Mouse (Mus musculus) heart, postnatal 0 days (tissue): ENCODE measurements around the gene Pbx3. TPM values are rescaled to one million over a fixed set of nuclear protein-coding genes. Genes with fewer than 3 reads are reported as not detected.

Experiments
- ATAC-seq: fragments of 200-750 bp; cut with Nextera tagmentation; 2 replicates; pipeline ENCODE4 v1.8.0; 2017; ENCODE audit warnings: low read depth, moderate number of reproducible peaks, moderate library complexity; ENCODE audit not compliant: insufficient read depth
- DNase-seq: peaks from one replicate; pipeline ENCODE4 v3.0.0-alpha.2; 2016; ENCODE audit warnings: low spot score
- H3K27ac ChIP-seq: fragments of 300-500 bp; sonication (generic); 2 replicates; pipeline ENCODE4 v1.5.1; 2014; ENCODE audit warnings: low read depth, mild to moderate bottlenecking
- H3K27me3 ChIP-seq: fragments of 300-500 bp; sonication (generic); 2 replicates; pipeline ENCODE4 v1.6.1; 2014; ENCODE audit warnings: low read length, mixed read lengths; ENCODE audit not compliant: control insufficient read depth, insufficient read depth
- H3K36me3 ChIP-seq: fragments of 300-500 bp; sonication (generic); replicated peaks from 2 replicates; pipeline ENCODE4 v1.6.1; 2014; ENCODE audit warnings: low read length, mixed read lengths; ENCODE audit not compliant: control insufficient read depth, insufficient read depth
- H3K4me1 ChIP-seq: fragments of 300-500 bp; sonication (generic); 2 replicates; pipeline ENCODE4 v1.6.1; 2014; ENCODE audit warnings: antibody characterized with exemption; ENCODE audit not compliant: control insufficient read depth, insufficient read depth
- H3K4me2 ChIP-seq: fragments of 300-500 bp; sonication (generic); 2 replicates; pipeline ENCODE4 v1.6.1; 2014; ENCODE audit warnings: low read depth, mild to moderate bottlenecking, low read length, moderate library complexity
- H3K4me3 ChIP-seq: fragments of 300-500 bp; sonication (generic); 2 replicates; pipeline ENCODE4 v1.5.1; 2014; ENCODE audit warnings: low read depth, low read length
- H3K9ac ChIP-seq: fragments of 300-500 bp; sonication (generic); replicated peaks from 2 replicates; pipeline ENCODE4 v1.6.1; 2014; ENCODE audit warnings: low read depth, low read length, mixed read lengths
- H3K9me3 ChIP-seq: fragments of 300-500 bp; sonication (generic); replicated peaks from 2 replicates; pipeline ENCODE4 v1.6.1; 2016; ENCODE audit warnings: low read length; ENCODE audit not compliant: control insufficient read depth
- CTCF ChIP-seq: IDR thresholded peaks from 2 replicates; pipeline ENCODE4 v1.5.1; 2016; ENCODE audit warnings: antibody characterized with exemption, control low read depth, low read depth
- EP300 ChIP-seq: IDR thresholded peaks from 2 replicates; pipeline ENCODE4 v1.6.1; 2016; ENCODE audit warnings: antibody characterized with exemption, low read depth
- WGBS: fragments of 180-500 bp; shearing (Covaris S2); extraction: QIAGEN DNeasy Blood & Tissue Kit; methylation state at CpG from one replicate; pipeline ENCODE4 v1.1.7; 2014; 5-methylcytosine and 5-hydroxymethylcytosine counted together
- polyA plus RNA-seq: library from polyadenylated mRNA; unstranded; fragments of >200 nt; fragmentation: Nextera tagmentation; extraction: Ambion mirVana; gene quantifications from 2 replicates; pipeline ENCODE4 v1.2.1, GENCODE M21; 2015
- total RNA-seq: library from RNA; depleted of rRNA; stranded (reverse); fragments of >200 nt; gene quantifications from 2 replicates; pipeline ENCODE4 v1.2.3, GENCODE M21; 2014; ENCODE audit warnings: low replicate concordance

Gene Pbx3
- total and polyA plus RNA-seq, 2 experiments from 2014 or later = 11.4 to 34.3 TPM

DNA sequence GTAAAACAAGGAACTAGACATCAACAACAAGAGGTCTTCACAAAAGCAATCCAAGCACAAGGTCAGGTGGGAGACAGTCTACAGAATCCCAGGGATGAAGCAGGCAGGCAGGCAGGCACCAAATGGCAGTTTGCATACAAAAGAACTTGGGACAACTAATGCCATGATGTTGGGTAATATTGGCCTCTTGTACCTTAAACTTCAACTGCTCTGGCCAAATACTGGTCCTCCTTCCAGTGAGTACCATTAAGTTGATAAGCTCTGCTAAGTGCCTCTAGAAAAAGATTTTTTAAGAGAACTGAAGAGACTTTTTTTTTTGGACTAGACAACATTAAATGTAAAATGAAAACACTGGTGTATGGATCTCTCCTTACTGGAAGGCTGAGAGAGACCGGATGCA lies 83.2 kb downstream of the Pbx3 start:
- no peak for DNase-seq
- ATAC-seq = no peak
- TF ChIP-seq CTCF (no peak), EP300 (no peak)
- no peaks in the 10 kb centered on the region for H3K9me3 ChIP-seq
- H3K4me1 ChIP-seq = no peaks in the 10 kb centered on the region
- no peak overlapping the region for H3K4me3 ChIP-seq
- 86% methylated on average over 1 of the region's 1 CpGs for WGBS
- H3K4me2 ChIP-seq = no peak overlapping the region
- no peak overlapping the region for H3K27ac ChIP-seq
- H3K9ac ChIP-seq = no peak overlapping the region
- H3K27me3 ChIP-seq = no peaks in the 10 kb centered on the region
- no peaks in the 10 kb centered on the region for H3K36me3 ChIP-seq

DNA sequence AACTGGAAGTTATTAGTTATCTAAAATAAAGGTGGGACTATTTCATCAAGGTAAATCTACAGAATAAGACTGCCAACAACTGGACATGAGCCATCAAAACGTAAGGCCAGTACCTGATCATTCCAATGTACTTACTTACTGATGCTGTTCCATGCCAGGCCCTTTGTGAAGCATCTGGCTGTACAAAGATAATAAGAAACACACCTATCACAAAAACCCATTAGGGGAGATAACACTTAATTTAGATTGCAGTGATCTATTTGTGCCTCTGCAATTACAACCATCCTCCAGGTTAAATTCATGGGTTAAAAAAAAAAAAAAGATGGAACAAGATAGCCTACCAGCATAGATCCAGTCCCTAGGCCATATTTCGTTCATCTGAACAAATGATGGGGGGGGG lies 88.7 kb downstream of the Pbx3 start:
- Histone ChIP-seq H3K36me3 (no peaks in the 10 kb centered on the region), H3K9ac (no peak overlapping the region), H3K4me3 (no peak overlapping the region), H3K9me3 (no peaks in the 10 kb centered on the region), H3K4me1 (no peaks in the 10 kb centered on the region), H3K27ac (no peak overlapping the region), H3K4me2 (no peak overlapping the region), H3K27me3 (no peaks in the 10 kb centered on the region)
- DNase-seq (no peak), ATAC-seq (no peak)
- no peak for TF ChIP-seq CTCF
- no peak for TF ChIP-seq EP300
- WGBS = 91% methylated on average over 2 of the region's 2 CpGs

DNA sequence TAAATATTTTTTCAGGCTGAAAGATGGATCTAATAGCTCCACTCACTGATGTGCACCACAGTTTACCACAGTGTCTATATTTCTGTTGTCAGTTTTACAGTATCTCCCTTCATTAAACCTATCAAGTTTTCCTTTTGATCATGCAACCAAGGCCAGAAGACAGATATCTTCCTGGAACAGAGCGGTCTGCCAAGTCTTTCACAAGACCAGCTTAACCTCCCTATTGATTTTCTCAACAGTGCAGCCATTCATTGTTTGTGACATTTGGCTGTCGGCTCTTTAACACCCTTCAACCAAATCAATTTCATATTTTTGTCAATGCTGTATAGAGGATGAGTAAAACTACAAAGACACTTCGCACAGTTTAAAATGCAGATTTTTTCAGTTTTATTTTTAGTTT lies 91.9 kb downstream of the Pbx3 start:
- no peak overlapping the region for H3K4me3 ChIP-seq
- H3K27ac ChIP-seq = no peak overlapping the region
- TF ChIP-seq CTCF (no peak), EP300 (no peak)
- 83% methylated on average over 3 of the region's 3 CpGs for WGBS
- H3K4me2 ChIP-seq = no peak overlapping the region
- H3K36me3 ChIP-seq = no peaks in the 10 kb centered on the region
- ATAC-seq (no peak), DNase-seq (no peak)
- no peaks in the 10 kb centered on the region for H3K27me3 ChIP-seq
- H3K9ac ChIP-seq = no peak overlapping the region
- H3K9me3 ChIP-seq = no peaks in the 10 kb centered on the region
- no peaks in the 10 kb centered on the region for H3K4me1 ChIP-seq

DNA sequence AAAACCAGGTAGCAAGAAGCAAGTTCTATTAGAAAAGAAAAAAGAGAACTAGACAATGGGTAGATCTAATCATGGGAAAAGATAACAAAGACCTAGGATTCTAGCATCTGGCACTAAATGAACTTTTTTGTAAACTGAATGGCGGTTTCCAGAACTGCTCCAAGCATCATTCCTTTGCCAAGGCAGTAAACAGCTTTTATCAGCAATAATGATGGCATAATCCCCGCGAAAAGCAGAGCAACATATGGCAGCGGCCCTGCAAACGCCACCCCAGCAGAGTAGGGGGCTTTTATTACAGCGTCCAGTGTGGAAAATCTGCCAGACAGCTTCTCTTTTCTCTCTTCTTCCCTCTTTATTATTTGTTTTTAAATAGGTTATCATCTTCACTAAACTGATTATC lies 93.2 kb downstream of the Pbx3 start:
- Histone ChIP-seq H3K4me3 (no peak overlapping the region), H3K9ac (no peak overlapping the region), H3K27me3 (no peaks in the 10 kb centered on the region), H3K27ac (no peak overlapping the region), H3K4me2 (no peak overlapping the region), H3K36me3 (no peaks in the 10 kb centered on the region), H3K4me1 (no peaks in the 10 kb centered on the region), H3K9me3 (no peaks in the 10 kb centered on the region)
- DNase-seq (no peak), ATAC-seq (no peak)
- TF ChIP-seq CTCF (no peak), EP300 (no peak)
- 76% methylated on average over 6 of the region's 6 CpGs for WGBS

DNA sequence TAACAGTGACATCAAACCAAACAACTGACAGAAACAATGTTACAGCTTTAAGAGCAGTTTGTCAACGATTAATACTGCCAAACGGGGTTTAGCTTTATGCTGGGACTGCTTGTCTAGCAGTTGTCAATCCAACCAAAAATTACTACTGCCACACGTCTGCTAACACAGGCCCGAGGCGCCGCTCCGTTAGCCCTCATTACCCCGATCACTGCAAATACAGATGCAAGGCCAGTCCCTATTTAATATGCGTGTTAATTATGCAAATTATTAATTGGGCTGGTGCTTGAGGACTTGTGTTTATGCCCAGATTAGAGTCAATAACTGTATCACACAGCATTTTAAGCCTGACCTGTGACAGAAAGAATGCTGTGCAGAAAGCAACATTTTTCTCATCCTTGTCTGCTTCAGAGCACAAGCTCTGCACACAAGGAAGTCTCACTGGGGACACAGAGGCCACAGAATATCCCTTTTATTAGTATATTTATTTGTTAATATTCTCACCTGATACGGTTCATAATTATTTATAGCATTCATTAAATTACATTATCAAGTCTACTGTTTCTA lies 97.2 kb downstream of the Pbx3 start:
- TF ChIP-seq EP300 = no peak
- no peak for TF ChIP-seq CTCF
- Histone ChIP-seq H3K9me3 (no peaks in the 10 kb centered on the region), H3K9ac (no peak overlapping the region), H3K36me3 (no peaks in the 10 kb centered on the region), H3K27me3 (no peaks in the 10 kb centered on the region), H3K27ac (no peak overlapping the region), H3K4me2 (no peak overlapping the region), H3K4me3 (no peak overlapping the region), H3K4me1 (no peaks in the 10 kb centered on the region)
- DNase-seq (no peak), ATAC-seq (no peak)
- WGBS = 91% methylated on average over 10 of the region's 10 CpGs

DNA sequence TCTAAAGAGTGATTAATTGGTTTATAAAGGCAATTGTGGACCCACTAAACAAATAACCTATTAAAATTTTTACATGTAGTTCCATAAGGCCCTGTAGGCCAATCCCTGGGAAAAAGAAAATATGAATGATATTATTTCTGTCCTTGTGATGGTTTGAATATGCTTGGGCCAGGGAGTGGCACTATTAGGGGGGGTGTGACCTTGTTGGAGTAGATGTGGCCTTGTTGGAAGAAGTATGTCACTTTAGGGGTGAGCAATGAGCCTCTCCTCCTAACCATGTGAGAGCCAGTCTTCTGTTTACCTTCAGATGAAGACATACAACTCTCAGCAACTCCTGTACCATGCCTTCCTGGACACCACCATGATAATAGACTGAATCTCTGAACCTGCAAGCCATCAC lies 110.9 kb downstream of the Pbx3 start:
- Histone ChIP-seq H3K9ac (no peak overlapping the region), H3K27ac (no peak overlapping the region), H3K4me1 (no peaks in the 10 kb centered on the region), H3K4me3 (no peak overlapping the region), H3K27me3 (no peaks in the 10 kb centered on the region), H3K9me3 (no peaks in the 10 kb centered on the region), H3K4me2 (no peak overlapping the region), H3K36me3 (no peaks in the 10 kb centered on the region)
- TF ChIP-seq EP300 (no peak), CTCF (no peak)
- ATAC-seq (no peak), DNase-seq (no peak)
